ENCODE assay signal across 8 mouse cellular contexts in genomic region chr19:5067040-5067799, GRCm38 (mm10). TPM values are rescaled to one million over a fixed set of nuclear protein-coding genes. Genes with fewer than 3 reads are reported as not detected.
DNase-seq lines count a peak whose midpoint lies in the region; ATAC-seq and TF ChIP-seq lines count a peak whose summit lies in the region.

No protein-coding gene starts in this region.

- no peak for TF ChIP-seq CTCF in testis, adult 2 months (IDR thresholded peaks at IDR 0.05; ENCODE audit: control insufficient read depth, insufficient read depth, insufficient replicate concordance, low read depth, low read length)

- WGBS in forebrain, embryonic 15.5 days: 13% methylated on average over 15 of the region's 15 CpGs
- 6% methylated on average over 15 of the region's 15 CpGs for WGBS in stomach, embryonic 16.5 days

- H3K27ac ChIP-seq in testis, adult 2 months (ENCODE audit: control insufficient read depth, insufficient read depth, low read depth, low read length): peak overlapping the region; percentile 9
- H3K27ac ChIP-seq in forebrain, embryonic 15.5 days (replicated peaks): no peak overlapping the region
- peak overlapping the region; percentile 97 for H3K27ac ChIP-seq in stomach, embryonic 16.5 days (ENCODE audit: low read length)

- H3K4me1 ChIP-seq in testis, adult 2 months (ENCODE audit: control insufficient read depth, insufficient read depth, low read length): peaks cover 26% of the 10 kb centered on the region
- H3K4me1 ChIP-seq in forebrain, embryonic 15.5 days: peaks cover 33% of the 10 kb centered on the region
- H3K4me1 ChIP-seq in stomach, embryonic 16.5 days (ENCODE audit: control insufficient read depth, insufficient read depth, low read length): peaks cover 44% of the 10 kb centered on the region

- H3K4me2 ChIP-seq in forebrain, embryonic 15.5 days (replicated peaks): peak overlapping the region; percentile 73
- H3K4me2 ChIP-seq in stomach, embryonic 16.5 days (ENCODE audit: low read depth, low read length): peak overlapping the region; percentile 77

- no peak for TF ChIP-seq POLR2A in testis, adult 2 months (IDR thresholded peaks at IDR 0.05; ENCODE audit: control insufficient read depth, low read depth, low read length)

- H3K36me3 ChIP-seq in testis, adult 2 months (ENCODE audit: control insufficient read depth, insufficient read depth, low read length): no peaks in the 10 kb centered on the region
- no peaks in the 10 kb centered on the region for H3K36me3 ChIP-seq in forebrain, embryonic 15.5 days
- H3K36me3 ChIP-seq in stomach, embryonic 16.5 days (ENCODE audit: control insufficient read depth, insufficient read depth, low read length): no peaks in the 10 kb centered on the region

- no peak for DNase-seq in testis, postnatal 14 days (ENCODE audit: low spot score)
- peak; percentile 80 for DNase-seq in liver
- DNase-seq in right cerebral cortex, postnatal 4 days: no peak
- DNase-seq in frontal cortex, postnatal 10 days (ENCODE audit: low spot score in 2 of 2): no peak
- no peak for DNase-seq in urinary bladder, postnatal 25 days (ENCODE audit: low spot score)

- H3K27me3 ChIP-seq in testis, adult 2 months (ENCODE audit: control insufficient read depth, insufficient read depth, low read length): no peaks in the 10 kb centered on the region
- H3K27me3 ChIP-seq in forebrain, embryonic 15.5 days: peaks cover 4% of the 10 kb centered on the region; the same call in 1 of the 2 replicates
- no peaks in the 10 kb centered on the region for H3K27me3 ChIP-seq in stomach, embryonic 16.5 days (ENCODE audit: control insufficient read depth, insufficient read depth, low read length)

- peak overlapping the region; percentile 42 for H3K9ac ChIP-seq in forebrain, embryonic 15.5 days (replicated peaks)
- peak overlapping the region; percentile 87 for H3K9ac ChIP-seq in stomach, embryonic 16.5 days (ENCODE audit: low read length)

- ATAC-seq in forebrain, embryonic 15.5 days (replicated peaks): no peak
- ATAC-seq in stomach, embryonic 16.5 days (ENCODE audit: insufficient read depth, low FRiP score): 0 out of 2 replicates have a peak, but pooled peaks have one; percentile 1

- H3K9me3 ChIP-seq in forebrain, embryonic 15.5 days: no peaks in the 10 kb centered on the region
- no peaks in the 10 kb centered on the region for H3K9me3 ChIP-seq in stomach, embryonic 16.5 days (replicated peaks; ENCODE audit: control insufficient read depth, low read length)

- H3K4me3 ChIP-seq in testis, adult 2 months (ENCODE audit: control insufficient read depth, low read depth, low read length): no peak overlapping the region; the same call in 1 of the 2 replicates
- H3K4me3 ChIP-seq in forebrain, embryonic 15.5 days: peak overlapping the region; percentile 38
- peak overlapping the region; percentile 69 for H3K4me3 ChIP-seq in stomach, embryonic 16.5 days (replicated peaks; ENCODE audit: low read length)

RNA-seq across cellular contexts. Expression of gene Cd248, which starts 0.7 kb away (rescaled TPM):
- 2.5 and 2.9 TPM in 2 replicates for polyA plus RNA-seq in testis, adult 2 months (2012; rRNA removed)
- 10.3 and 11.1 TPM in 2 replicates for polyA plus RNA-seq in forebrain, embryonic 15.5 days (2015; fragmentation: Nextera tagmentation; extraction: Ambion mirVana)
- 69.8 and 76.9 TPM in 2 replicates for polyA plus RNA-seq in stomach, embryonic 16.5 days (2015; fragmentation: Nextera tagmentation; extraction: Ambion mirVana)

RNA-seq across cellular contexts. Expression of gene Rin1, which starts 16.9 kb away (rescaled TPM):
- 27.1 and 27.5 TPM in 2 replicates for polyA plus RNA-seq in testis, adult 2 months (2012; rRNA removed)
- 0.97 and 2.0 TPM in 2 replicates for polyA plus RNA-seq in forebrain, embryonic 15.5 days (2015; fragmentation: Nextera tagmentation; extraction: Ambion mirVana)
- polyA plus RNA-seq in stomach, embryonic 16.5 days (2015; fragmentation: Nextera tagmentation; extraction: Ambion mirVana): 4.5 and 4.9 TPM in 2 replicates

RNA-seq across cellular contexts. Expression of gene Tmem151a, which starts 18.1 kb away (rescaled TPM):
- 22.5 and 22.6 TPM in 2 replicates for polyA plus RNA-seq in testis, adult 2 months (2012; rRNA removed)
- 7.9 and 8.3 TPM in 2 replicates for polyA plus RNA-seq in forebrain, embryonic 15.5 days (2015; fragmentation: Nextera tagmentation; extraction: Ambion mirVana)
- polyA plus RNA-seq in stomach, embryonic 16.5 days (2015; fragmentation: Nextera tagmentation; extraction: Ambion mirVana): 4.9 and 6.8 TPM in 2 replicates

RNA-seq across cellular contexts. Expression of gene Yif1a, which starts 21.1 kb away (rescaled TPM):
- polyA plus RNA-seq in testis, adult 2 months (2012; rRNA removed): 134 and 144 TPM in 2 replicates
- polyA plus RNA-seq in forebrain, embryonic 15.5 days (2015; fragmentation: Nextera tagmentation; extraction: Ambion mirVana): 53.0 and 54.3 TPM in 2 replicates
- 110 and 123 TPM in 2 replicates for polyA plus RNA-seq in stomach, embryonic 16.5 days (2015; fragmentation: Nextera tagmentation; extraction: Ambion mirVana)

RNA-seq across cellular contexts. Expression of gene Brms1, which starts 26.1 kb away (rescaled TPM):
- 200 and 216 TPM in 2 replicates for polyA plus RNA-seq in testis, adult 2 months (2012; rRNA removed)
- 52.8 and 55.5 TPM in 2 replicates for polyA plus RNA-seq in forebrain, embryonic 15.5 days (2015; fragmentation: Nextera tagmentation; extraction: Ambion mirVana)
- polyA plus RNA-seq in stomach, embryonic 16.5 days (2015; fragmentation: Nextera tagmentation; extraction: Ambion mirVana): 39.8 and 43.9 TPM in 2 replicates
